8 mouse cellular contexts compared by ENCODE assay signal in the genomic region with DNA sequence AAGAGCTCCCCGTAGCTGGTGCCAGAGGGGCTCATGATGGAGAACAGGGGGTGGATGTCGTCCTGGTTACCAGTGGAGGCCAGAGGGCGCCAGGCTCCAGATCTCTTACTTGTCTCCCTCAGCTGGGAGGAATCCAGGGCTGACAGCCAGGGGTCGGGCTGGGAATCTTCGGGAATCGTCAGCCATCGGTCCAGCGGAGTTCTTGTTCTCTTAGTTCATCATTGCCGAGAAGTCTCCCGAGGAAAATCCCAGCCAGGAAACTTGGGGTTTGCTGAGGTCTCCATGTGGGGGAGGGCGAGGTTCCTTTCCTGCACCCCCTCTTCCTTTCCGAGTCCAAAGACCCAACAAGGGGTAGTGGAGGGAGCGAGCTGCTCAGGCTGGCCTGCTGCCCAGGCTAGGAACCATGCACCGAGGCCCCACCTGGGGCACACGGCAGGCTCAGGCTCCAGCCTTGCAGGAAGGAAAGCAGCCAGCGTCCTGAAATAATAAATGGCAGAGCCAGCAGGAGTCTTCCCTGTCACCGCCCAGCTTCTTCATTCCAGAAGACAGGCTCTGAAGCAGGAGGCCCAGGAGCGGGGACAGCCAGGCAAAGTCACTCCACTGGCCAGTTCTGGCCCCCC. TPM values are rescaled to one million over a fixed set of nuclear protein-coding genes. Genes with fewer than 3 reads are reported as not detected.
DNase-seq lines count a peak whose midpoint lies in the region; ATAC-seq and TF ChIP-seq lines count a peak whose summit lies in the region.

No protein-coding gene starts in this region.

- H3K27ac ChIP-seq in gastrocnemius, adult 2 months: peak overlapping the region; percentile 79
- peak overlapping the region; percentile 63 for H3K27ac ChIP-seq in hindbrain, embryonic 13.5 days
- H3K27ac ChIP-seq in limb, embryonic 15.5 days: peak overlapping the region; percentile 91
- no peak overlapping the region for H3K27ac ChIP-seq in thymus, adult 2 months (ENCODE audit: control insufficient read depth, insufficient read depth, low read length)

- H3K4me3 ChIP-seq in gastrocnemius, adult 2 months: peak overlapping the region; percentile 47
- no peak overlapping the region for H3K4me3 ChIP-seq in hindbrain, embryonic 13.5 days
- H3K4me3 ChIP-seq in limb, embryonic 15.5 days: peak overlapping the region; percentile 15; the same call in 1 of the 2 replicates
- no peak overlapping the region for H3K4me3 ChIP-seq in thymus, adult 2 months (ENCODE audit: control insufficient read depth, insufficient read depth, low read length)

- ATAC-seq in hindbrain, embryonic 13.5 days (ENCODE audit: low FRiP score): 0 out of 2 replicates have a peak, but pooled peaks have one; percentile 59
- peak; percentile 87 for ATAC-seq in limb, embryonic 15.5 days (ENCODE audit: insufficient number of reproducible peaks, low FRiP score, low TSS enrichment, low read depth)
- no peak for ATAC-seq in granulocyte monocyte progenitor cell, adult 5-6 weeks (replicated peaks; ENCODE audit: poor library complexity, severe bottlenecking)

- H3K9me3 ChIP-seq in hindbrain, embryonic 13.5 days: no peaks in the 10 kb centered on the region
- no peaks in the 10 kb centered on the region for H3K9me3 ChIP-seq in limb, embryonic 15.5 days

- H3K4me1 ChIP-seq in hindbrain, embryonic 13.5 days (replicated peaks): peaks cover 38% of the 10 kb centered on the region
- peaks cover 61% of the 10 kb centered on the region for H3K4me1 ChIP-seq in limb, embryonic 15.5 days
- H3K4me1 ChIP-seq in thymus, adult 2 months (replicated peaks; ENCODE audit: control insufficient read depth, insufficient read depth, low read length): 0 out of 2 replicates have a peak, but pooled peaks cover 3% of the 10 kb centered on the region

- H3K4me2 ChIP-seq in hindbrain, embryonic 13.5 days: peak overlapping the region; percentile 36
- peak overlapping the region; percentile 39 for H3K4me2 ChIP-seq in limb, embryonic 15.5 days

- TF ChIP-seq CTCF in gastrocnemius, adult 2 months (IDR thresholded peaks at IDR 0.05): peak; percentile 32; the same call in 1 of the 2 replicates
- no peak for TF ChIP-seq CTCF in thymus, adult 2 months (IDR thresholded peaks at IDR 0.05; ENCODE audit: borderline replicate concordance, control insufficient read depth, extremely low read depth, insufficient read depth, low read length, poor library complexity)

- peak overlapping the region; percentile 36 for H3K9ac ChIP-seq in hindbrain, embryonic 13.5 days
- no peak overlapping the region; the same call in 1 of the 2 replicates for H3K9ac ChIP-seq in limb, embryonic 15.5 days

- intact Hi-C loops in gastrocnemius, adult 2 months (cut with DNase I): no loop called here

- peak; percentile 67 for DNase-seq in urinary bladder, postnatal 25 days (ENCODE audit: low spot score)
- DNase-seq in urinary bladder, postnatal 10 days (ENCODE audit: low spot score): no peak
- DNase-seq in gastrocnemius, adult 2 months: peak; percentile 94
- DNase-seq in ovary, adult 18-20 months (ENCODE audit: low spot score): peak; percentile 32
- no peak for DNase-seq in thymus, adult 2 months

- no peak for TF ChIP-seq POLR2A in thymus, adult 2 months (IDR thresholded peaks at IDR 0.05; ENCODE audit: control insufficient read depth, extremely low read depth, insufficient read depth, low read length, poor library complexity)

- WGBS in hindbrain, embryonic 13.5 days: 8% methylated on average over 18 of the region's 18 CpGs
- WGBS in limb, embryonic 15.5 days: 8% methylated on average over 18 of the region's 18 CpGs
- WGBS in thymus, adult 2 months: 54% methylated on average over 18 of the region's 18 CpGs

- peaks cover 13% of the 10 kb centered on the region for H3K27me3 ChIP-seq in hindbrain, embryonic 13.5 days
- no peaks in the 10 kb centered on the region for H3K27me3 ChIP-seq in limb, embryonic 15.5 days
- H3K27me3 ChIP-seq in thymus, adult 2 months (ENCODE audit: control insufficient read depth, insufficient read depth, low read length): peaks cover 4% of the 10 kb centered on the region; the same call in 1 of the 2 replicates

- no peaks in the 10 kb centered on the region for H3K36me3 ChIP-seq in hindbrain, embryonic 13.5 days
- H3K36me3 ChIP-seq in limb, embryonic 15.5 days: peaks cover 5% of the 10 kb centered on the region; the same call in 1 of the 2 replicates
- no peaks in the 10 kb centered on the region for H3K36me3 ChIP-seq in thymus, adult 2 months (ENCODE audit: control insufficient read depth, insufficient read depth, low read length)

RNA-seq across cellular contexts. Expression of a gene that starts 12.5 kb away (rescaled TPM):
- 1 to 10 TPM; 1.5 to 2.5 TPM for total RNA-seq in gastrocnemius, adult 2 months (2021)
- polyA plus RNA-seq in hindbrain, embryonic 13.5 days (2015; fragmentation: Nextera tagmentation; extraction: Ambion mirVana): 5.8 and 6.3 TPM in 2 replicates
- polyA plus RNA-seq in limb, embryonic 15.5 days (2015; fragmentation: Nextera tagmentation; extraction: Ambion mirVana): 15.4 and 19.0 TPM in 2 replicates
- 4.1 and 4.4 TPM in 2 replicates for polyA plus RNA-seq in thymus, adult 2 months (2012; rRNA removed)
- not detected in 2 replicates for total RNA-seq in granulocyte monocyte progenitor cell, adult 5-6 weeks (2014; fragmentation: Nextera tagmentation)
- not detected in 2 replicates for total RNA-seq in granulocyte monocyte progenitor cell, adult 5-6 weeks (2017)

RNA-seq across cellular contexts. Expression of a gene that starts 28.8 kb away (rescaled TPM):
- total RNA-seq in gastrocnemius, adult 2 months (2021): 100 to 1,000 TPM; 344 to 373 TPM
- 2.2 and 2.4 TPM in 2 replicates for polyA plus RNA-seq in hindbrain, embryonic 13.5 days (2015; fragmentation: Nextera tagmentation; extraction: Ambion mirVana)
- polyA plus RNA-seq in limb, embryonic 15.5 days (2015; fragmentation: Nextera tagmentation; extraction: Ambion mirVana): 20.6 and 29.9 TPM in 2 replicates
- 0.66 and 1.8 TPM in 2 replicates for polyA plus RNA-seq in thymus, adult 2 months (2012; rRNA removed)
- total RNA-seq in granulocyte monocyte progenitor cell, adult 5-6 weeks (2014; fragmentation: Nextera tagmentation): not detected in 2 replicates
- not detected in 2 replicates for total RNA-seq in granulocyte monocyte progenitor cell, adult 5-6 weeks (2017)

RNA-seq across cellular contexts. Expression of a gene that starts 46.5 kb away (rescaled TPM):
- 1 to 10 TPM in 1 of 2 experiments, under 1 TPM in 1; 0.48 to 1.1 TPM for total RNA-seq in gastrocnemius, adult 2 months (2021)
- 2.7 and 3.2 TPM in 2 replicates for polyA plus RNA-seq in hindbrain, embryonic 13.5 days (2015; fragmentation: Nextera tagmentation; extraction: Ambion mirVana)
- 10.0 and 14.5 TPM in 2 replicates for polyA plus RNA-seq in limb, embryonic 15.5 days (2015; fragmentation: Nextera tagmentation; extraction: Ambion mirVana)
- 164 and 208 TPM in 2 replicates for polyA plus RNA-seq in thymus, adult 2 months (2012; rRNA removed)
- 2.9 and 9.4 TPM in 2 replicates for total RNA-seq in granulocyte monocyte progenitor cell, adult 5-6 weeks (2014; fragmentation: Nextera tagmentation)
- 3.7 and 4.3 TPM in 2 replicates for total RNA-seq in granulocyte monocyte progenitor cell, adult 5-6 weeks (2017)

Comparison
In these comparisons a context has a peak if more than half of its experiments do, and no peak if none do; other contexts are left out.
1. DNase-seq: peak in urinary bladder, postnatal 25 days (single experiment), gastrocnemius, adult 2 months (single experiment) and ovary, adult 18-20 months (single experiment); none in urinary bladder, postnatal 10 days (single experiment) and thymus, adult 2 months (single experiment).
2. H3K4me3 ChIP-seq: peak in gastrocnemius, adult 2 months (single experiment) and limb, embryonic 15.5 days (single experiment); none in hindbrain, embryonic 13.5 days (single experiment) and thymus, adult 2 months (single experiment).
3. RNA of a gene that starts 46.5 kb away (polyA plus RNA-seq): 164 to 208 TPM in thymus, adult 2 months; 10.0 to 14.5 TPM in limb, embryonic 15.5 days and 2.7 to 3.2 TPM in hindbrain, embryonic 13.5 days; every median in the first group is over 10 times any median in the second.